In genomic region chr11:118330361-118330760, GRCm38 (mm10) we compare ENCODE assay signal across 28 mouse cellular contexts. TPM values are rescaled to one million over a fixed set of nuclear protein-coding genes. Genes with fewer than 3 reads are reported as not detected.
A peak's percentile ranks its signal among the peaks of the same experiment; 100 is the strongest.
DNase-seq lines count a peak whose midpoint lies in the region; ATAC-seq and TF ChIP-seq lines count a peak whose summit lies in the region.
"Had no signal": no experiment of that assay in that cellular context is flagged by ENCODE, and none has a peak within 500 bp of the region (broad histone marks: within the 10 kb centered on the region; RNA-seq: fewer than 3 reads in every experiment).

No protein-coding gene starts in this region.

- POLR2A ChIA-PET in Patski (lab: Charles Lee) = interaction anchor here (1.2 kb wide), 1 partner anchor 23 kb away, joined by 3 read pairs; no protein-coding TSS in a partner anchor

- peak; percentile 33 for ATAC-seq in Patski
- ATAC-seq: forebrain, embryonic 15.5 days; intestine, postnatal 0 days had no signal

- in situ Hi-C loops in Patski (cut with MboI; ENCODE audit: low pct_unique_long_range_greater_than_20kb) = no loop called here

- peak; percentile 23 for DNase-seq in gastrocnemius, adult 2 months
- no peak for DNase-seq in gastrocnemius, postnatal 25 days
- DNase-seq in layer of hippocampus, adult 2 months (ENCODE audit: low spot score in 2 of 2) = no peak
- no peak for DNase-seq in layer of hippocampus, postnatal 25 days (ENCODE audit: extremely low spot score in 1 of 2, low spot score in 1 of 2)
- no peak for DNase-seq in Patski (ENCODE audit: low read depth, low spot score)
- no peak for DNase-seq in thymus, postnatal 25 days
- DNase-seq: adrenal gland, adult 2 months; adrenal gland, postnatal 14 days; B cell, adult 2 months; cerebellum, adult 11 months; cerebellum, adult 2 months; cerebellum, adult 9-11 months; cerebellum, postnatal 25 days; embryo, embryonic 11 days; heart, adult 2 months had no signal

- H3K4me3 ChIP-seq in gastrocnemius, adult 2 months = no peak overlapping the region
- H3K4me3 ChIP-seq in layer of hippocampus, adult 2 months = no peak overlapping the region; the same call in 1 of the 2 replicates
- H3K4me3 ChIP-seq: embryonic facial prominence, embryonic 10.5 days; embryonic facial prominence, embryonic 13.5 days; erythroblast, embryonic 14.5 days; forebrain, embryonic 12.5 days; forebrain, embryonic 15.5 days; heart, adult 2 months; heart, embryonic 10.5 days; heart, embryonic 13.5 days; hindbrain, embryonic 12.5 days; hindbrain, embryonic 15.5 days had no signal

- no peak for TF ChIP-seq CTCF in gastrocnemius, adult 2 months (IDR thresholded peaks at IDR 0.05)
- TF ChIP-seq CTCF in layer of hippocampus, adult 2 months (conservative IDR thresholded peaks at IDR 0.05) = no peak
- no peak for TF ChIP-seq CTCF in Patski (IDR thresholded peaks at IDR 0.05)

- H3K27me3 ChIP-seq in Patski = no peaks in the 10 kb centered on the region
- H3K27me3 ChIP-seq: embryonic facial prominence, embryonic 13.5 days; forebrain, embryonic 12.5 days; forebrain, embryonic 15.5 days; heart, embryonic 13.5 days; hindbrain, embryonic 12.5 days; hindbrain, embryonic 15.5 days had no signal

- intact Hi-C loops in gastrocnemius, adult 2 months (cut with DNase I) = no loop called here

- H3K27ac ChIP-seq in gastrocnemius, adult 2 months = peak overlapping the region; percentile 82
- peak overlapping the region; percentile 46 for H3K27ac ChIP-seq in layer of hippocampus, adult 2 months
- H3K27ac ChIP-seq: embryonic facial prominence, embryonic 10.5 days; embryonic facial prominence, embryonic 13.5 days; forebrain, embryonic 12.5 days; forebrain, embryonic 15.5 days; heart, adult 2 months; heart, embryonic 10.5 days; heart, embryonic 13.5 days; hindbrain, embryonic 12.5 days; hindbrain, embryonic 15.5 days had no signal

- CTCF ChIA-PET in Patski (lab: Charles Lee) = no interaction called here

RNA-seq across cellular contexts. Expression of gene Cep295nl, which starts 11.9 kb away (rescaled TPM):
- 1 to 10 TPM; 1.0 to 1.1 TPM for total RNA-seq in gastrocnemius, adult 2 months (2021)
- 1 to 10 TPM in 1 of 2 experiments, under 1 TPM in 1; 0.99 to 1.0 TPM for total RNA-seq in gastrocnemius, postnatal 25 days (2021)
- 1 to 10 TPM; 1.1 to 1.6 TPM for total RNA-seq in layer of hippocampus, adult 2 months (2021)
- total RNA-seq in layer of hippocampus, postnatal 25 days (2021) = under 1 TPM; 0.57 to 0.99 TPM
- 0.41 TPM for polyA plus RNA-seq in Patski (2021)
- total RNA-seq: CH12.LX; common myeloid progenitor, adult 5-6 weeks had no signal
- polyA plus RNA-seq: adrenal gland, adult 2 months; erythroblast, embryonic 14.5 days; forebrain, embryonic 15.5 days; G1E had no signal

RNA-seq across cellular contexts. Expression of gene Timp2, which starts 25.2 kb away (rescaled TPM):
- 100 to 1,000 TPM in 1 of 2 experiments, 10 to 100 TPM in 1; 70.1 to 115 TPM for total RNA-seq in gastrocnemius, adult 2 months (2021)
- 10 to 100 TPM; 77.3 to 96.4 TPM for total RNA-seq in gastrocnemius, postnatal 25 days (2021)
- total RNA-seq in layer of hippocampus, adult 2 months (2021) = 100 to 1,000 TPM; 168 to 196 TPM
- 100 to 1,000 TPM; 183 to 222 TPM for total RNA-seq in layer of hippocampus, postnatal 25 days (2021)
- 459 TPM for polyA plus RNA-seq in Patski (2021)
- total RNA-seq: G1E had no signal
- polyA plus RNA-seq: G1E had no signal

RNA-seq across cellular contexts. Expression of gene Usp36, which starts 40.3 kb away (rescaled TPM):
- total RNA-seq in gastrocnemius, adult 2 months (2021) = 10 to 100 TPM; 15.7 to 17.4 TPM
- 10 to 100 TPM; 11.9 to 12.8 TPM for total RNA-seq in gastrocnemius, postnatal 25 days (2021)
- total RNA-seq in layer of hippocampus, adult 2 months (2021) = 10 to 100 TPM; 26.5 to 28.5 TPM
- total RNA-seq in layer of hippocampus, postnatal 25 days (2021) = 10 to 100 TPM; 20.3 to 26.7 TPM
- 26.0 TPM for polyA plus RNA-seq in Patski (2021)
